Mouse (Mus musculus): ENCODE measurements around the gene Galnt6. TPM values are rescaled to one million over a fixed set of nuclear protein-coding genes. Genes with fewer than 3 reads are reported as not detected.

Galnt6 gene
- total RNA-seq, 2 experiments from 2014 or later: 0.49 to 0.87 TPM

DNA sequence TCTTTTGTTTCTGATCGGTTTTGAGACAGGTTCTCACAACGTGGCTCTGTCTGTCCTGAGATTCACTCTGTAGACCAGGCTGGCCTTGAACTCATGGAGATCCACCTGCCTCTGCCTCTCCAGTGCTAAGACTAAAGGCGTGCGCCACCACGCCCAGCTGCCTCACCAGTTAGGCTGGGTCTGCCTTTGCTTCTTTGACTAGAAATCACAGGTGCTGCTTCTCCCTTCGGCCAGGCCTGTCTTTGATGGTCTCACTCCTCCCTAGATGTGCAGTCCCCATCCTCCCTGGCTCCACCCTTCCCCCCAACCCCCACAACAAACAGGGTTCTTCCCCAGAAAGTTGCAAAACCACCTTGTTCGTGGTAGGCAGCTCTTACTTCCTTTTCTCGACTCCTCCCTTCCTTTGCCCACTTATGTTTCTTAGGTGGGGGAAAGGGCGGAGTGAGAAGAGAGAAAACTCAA is 64.3 kb downstream of the Galnt6 start:
- DNase-seq (ENCODE audit: low spot score in 2 of 2): no peak

DNA sequence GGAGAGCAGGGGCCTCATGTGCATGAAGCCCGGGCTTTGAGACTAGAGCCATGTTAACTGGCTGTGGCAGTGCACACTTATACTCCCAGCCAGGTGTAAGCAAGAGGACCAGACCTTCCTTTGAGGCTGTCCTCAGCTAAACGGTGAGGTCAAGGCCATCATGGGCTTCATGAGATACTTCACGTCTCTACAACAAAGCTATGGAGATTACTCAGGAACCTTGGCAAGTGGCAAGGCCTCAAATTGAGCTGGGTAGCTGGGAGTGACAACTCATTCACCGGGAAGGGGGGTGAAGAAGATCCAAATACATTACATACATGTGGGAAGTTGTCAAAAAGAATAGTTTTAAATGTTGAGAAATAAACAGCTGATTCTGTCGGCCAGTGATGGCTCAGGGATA is 68.4 kb downstream of the Galnt6 start:
- DNase-seq (ENCODE audit: low spot score in 2 of 2): no peak

DNA sequence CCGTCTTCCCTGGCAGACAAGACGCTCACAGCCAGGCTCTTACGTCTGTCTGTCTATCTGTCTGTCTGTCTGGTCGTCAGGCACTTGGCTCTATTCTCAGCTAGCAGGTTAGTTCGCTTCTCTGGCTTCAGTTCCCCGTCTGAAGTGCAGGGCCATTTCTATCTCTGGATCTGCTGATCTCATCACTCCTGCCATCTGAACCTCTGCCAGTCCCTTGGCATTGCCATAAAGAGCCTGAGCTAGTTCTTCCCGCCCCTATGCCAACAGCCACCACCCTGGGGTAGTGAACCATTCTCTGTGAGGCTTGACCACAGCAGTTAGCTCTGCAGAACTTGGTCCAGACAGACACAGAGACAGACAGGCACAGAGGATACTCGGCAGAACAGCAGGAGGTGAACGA is 68.9 kb downstream of the Galnt6 start:
- DNase-seq (ENCODE audit: low spot score in 2 of 2): peak in 1 of 2 experiments; percentile 28

DNA sequence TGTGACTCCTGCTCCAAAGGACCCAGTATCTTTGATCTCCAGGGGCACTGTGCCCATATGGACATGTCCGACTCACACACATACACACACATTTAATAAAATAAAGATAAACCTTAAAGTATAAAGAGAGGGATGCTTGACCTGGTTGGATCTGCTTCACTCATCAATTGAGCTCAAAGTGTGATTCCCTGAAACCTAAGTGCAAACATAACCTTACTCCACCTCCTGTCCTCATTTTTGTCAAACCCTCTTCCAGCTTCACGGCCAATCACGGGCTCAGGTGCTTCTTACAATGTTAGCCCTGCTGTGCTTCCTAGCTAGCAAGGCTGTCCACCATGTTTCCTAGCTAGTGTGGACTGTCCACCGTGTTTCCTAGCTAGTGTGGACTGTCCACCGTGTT is 74.0 kb downstream of the Galnt6 start:
- no peak for DNase-seq (ENCODE audit: low spot score in 2 of 2)

DNA sequence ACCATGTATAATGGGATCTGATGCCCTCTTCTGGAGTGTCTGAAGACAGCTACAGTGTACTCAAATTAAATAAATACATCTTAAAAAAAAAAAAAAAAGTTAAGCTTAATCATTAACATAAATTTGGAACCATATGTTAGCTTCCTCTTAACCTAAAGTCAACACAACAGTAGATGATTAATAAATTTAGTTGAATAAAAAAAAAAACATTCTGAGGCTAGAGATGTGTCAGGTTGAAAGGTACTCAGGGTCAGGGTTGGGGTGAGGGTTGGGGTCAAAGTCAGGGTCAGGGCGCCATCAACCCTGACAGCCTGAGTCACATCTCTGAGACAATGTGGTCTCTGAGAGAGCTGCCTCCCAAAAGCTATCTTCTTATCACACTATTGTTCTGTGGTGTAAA is 74.9 kb downstream of the Galnt6 start:
- DNase-seq (ENCODE audit: low spot score in 2 of 2): no peak

DNA sequence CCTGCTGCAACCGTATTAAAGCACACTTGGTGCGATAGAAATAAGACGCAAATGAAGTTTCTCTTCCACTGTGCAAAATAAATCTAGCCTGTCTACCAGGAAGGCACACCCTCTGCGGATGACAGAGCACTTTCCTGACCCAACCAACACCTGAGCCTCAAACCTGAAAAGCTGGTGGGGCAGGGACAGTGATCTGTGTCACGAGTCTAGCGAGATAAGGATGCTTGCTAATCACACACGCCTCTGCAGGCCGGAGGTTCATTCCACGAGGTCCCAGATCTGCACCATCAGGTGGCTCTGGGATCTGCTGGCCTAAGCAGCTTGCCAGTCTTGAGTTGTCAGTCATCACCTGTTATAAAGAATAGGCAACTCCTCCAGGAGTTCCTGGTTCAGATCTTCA is 77.6 kb downstream of the Galnt6 start:
- no peak for DNase-seq (ENCODE audit: low spot score in 2 of 2)

DNA sequence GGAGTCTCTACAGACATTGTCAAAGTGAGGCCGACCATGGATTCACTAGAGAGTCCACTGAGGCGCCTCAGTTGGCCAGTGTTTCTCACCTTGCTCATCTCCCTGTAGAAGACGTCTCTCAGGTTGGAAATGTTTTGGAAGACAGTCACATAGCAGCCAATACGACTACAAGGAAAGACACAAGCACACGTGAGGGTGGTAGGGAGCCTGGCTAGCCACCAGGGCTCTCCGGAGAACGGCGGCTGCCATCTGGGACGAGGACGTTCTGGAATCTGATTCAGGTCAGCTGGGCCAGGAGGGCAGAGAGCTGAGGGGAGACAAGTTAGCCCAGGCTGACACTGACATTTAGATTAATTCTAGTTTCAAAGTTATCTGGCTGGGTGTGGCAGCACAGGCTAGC is 79.1 kb downstream of the Galnt6 start:
- DNase-seq (ENCODE audit: low spot score in 2 of 2): no peak

DNA sequence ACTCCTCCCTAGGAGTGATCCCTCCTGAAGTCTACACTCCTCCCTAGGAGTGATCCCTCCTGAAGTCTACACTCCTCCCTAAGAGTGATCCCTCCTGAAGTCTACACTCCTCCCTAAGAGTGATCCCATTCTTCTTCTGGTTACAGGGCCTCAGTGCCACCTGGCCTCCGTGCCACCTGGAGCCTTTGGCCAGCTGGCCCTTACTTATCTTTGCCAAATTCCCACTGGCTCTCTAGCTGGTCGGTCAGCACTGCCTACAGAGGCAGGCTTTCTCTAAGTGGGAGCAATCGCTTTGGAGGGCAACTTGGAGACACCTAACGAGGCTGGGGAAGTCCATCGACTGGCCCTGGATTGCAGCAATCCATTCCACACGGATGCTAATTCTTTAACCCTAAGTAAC is 83.0 kb downstream of the Galnt6 start:
- DNase-seq (ENCODE audit: low spot score in 2 of 2): no peak

DNA sequence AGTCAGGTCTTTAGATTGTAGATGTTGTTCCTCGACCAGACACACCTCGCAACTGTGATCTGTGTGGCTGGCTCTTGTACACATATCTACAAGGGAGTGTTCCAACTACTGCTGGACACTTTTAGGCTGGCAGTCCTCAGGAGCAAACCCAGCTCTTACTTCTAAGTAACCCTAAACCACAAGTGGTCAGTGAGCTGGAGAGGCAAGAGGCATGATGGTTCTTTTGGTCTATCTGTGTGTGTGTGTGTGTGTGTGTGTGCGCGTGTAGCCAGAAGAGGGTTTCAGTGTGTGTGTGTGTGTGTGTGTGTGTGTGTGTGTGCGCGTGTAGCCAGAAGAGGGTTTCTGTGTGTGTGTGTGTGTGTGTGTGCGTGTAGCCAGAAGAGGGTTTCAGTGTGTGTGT is 86.7 kb downstream of the Galnt6 start:
- DNase-seq (ENCODE audit: low spot score in 2 of 2): no peak

Small RNA genes lying within 50 kb of the gene (microRNA-seq; reads per million reads assigned to microRNA genes)
- 0 reads per million in 2 experiments for gene Mir6961

Other genes starting within 250 kb of the Galnt6 start
- 10 to 100 TPM; 34.5 to 34.7 TPM for gene Csrnp2, start 233.9 kb downstream of the Galnt6 start, total RNA-seq (2021)
- gene Tfcp2, start 177.4 kb downstream of the Galnt6 start, total RNA-seq (2021): 10 to 100 TPM; 28.8 to 34.1 TPM
- 100 to 1,000 TPM; 104 to 107 TPM for gene Pou6f1, start 129.4 kb downstream of the Galnt6 start, total RNA-seq (2021)
- 10 to 100 TPM; 78.4 to 92.4 TPM for gene Dazap2, start 114.0 kb downstream of the Galnt6 start, total RNA-seq (2021)
- gene Smagp, start 92.4 kb downstream of the Galnt6 start, total RNA-seq (2021): 1 to 10 TPM; 1.7 to 4.1 TPM
- 1 to 10 TPM; 3.9 to 4.8 TPM for gene Bin2, start 59.8 kb downstream of the Galnt6 start, total RNA-seq (2021)
- gene Cela1, start 41.5 kb downstream of the Galnt6 start, total RNA-seq (2021): 1 to 10 TPM in 1 of 2 experiments, under 1 TPM in 1; 0.87 to 1.7 TPM
- 10 to 100 TPM; 82.1 to 84.7 TPM for gene Slc4a8, start 32.4 kb upstream of the Galnt6 start, total RNA-seq (2021)
- gene Scn8a, start 140.5 kb upstream of the Galnt6 start, total RNA-seq (2021): 100 to 1,000 TPM; 174 to 175 TPM

Measured in layer of hippocampus, postnatal 10 days (tissue).